Mouse (Mus musculus) kidney, postnatal 36 days (tissue): ENCODE results near the gene Psmb9.
"Not testable (repeated sequence)": the region's sequence is repeated elsewhere in the genome, so short reads cannot be mapped to it uniquely, and the experiment has no call there.

Source experiments
- DNase-seq, 2 experiments: peaks; one replicate each; pipeline ENCODE4 v3.0.0; 2021 to 2022; ENCODE audit warnings: mixed read lengths in 2 of 2

Psmb9 gene

GRCm38 (mm10) chr17:34187261-34187916 lies at the start of gene Psmb9, which contains the start of gene Tap1:
TSS of gene Psmb9 (minus strand) at chr17:34187764.
TSS of gene Tap1 (plus strand) at chr17:34187553.
- DNase-seq = peak; percentile 99 to 100

- no peak for DNase-seq
These were observed 49.1 kb upstream of the Psmb9 start for GRCm38 (mm10) chr17:34236691-34237090.

- DNase-seq = peak; percentile 77 to 92
These were observed 47.4 kb upstream of the Psmb9 start for GRCm38 (mm10) chr17:34234926-34235325.

- DNase-seq = not testable (repeated sequence)
These were observed 44.5 kb upstream of the Psmb9 start for GRCm38 (mm10) chr17:34232021-34232420.

GRCm38 (mm10) chr17:34230971-34231370 lies 43.4 kb upstream of the Psmb9 start:
- DNase-seq = not testable (repeated sequence)

- DNase-seq = peak in 1 of 2 experiments; percentile 1
These were observed 38.3 kb upstream of the Psmb9 start for GRCm38 (mm10) chr17:34225911-34226310.

- no peak for DNase-seq
These were observed 37.9 kb upstream of the Psmb9 start for GRCm38 (mm10) chr17:34225426-34225825.

GRCm38 (mm10) chr17:34224816-34225215 lies 37.3 kb upstream of the Psmb9 start:
- peak; percentile 28 to 59 for DNase-seq

- not testable (repeated sequence) for DNase-seq
These were observed 32.8 kb upstream of the Psmb9 start for GRCm38 (mm10) chr17:34220401-34220800.

- peak in 1 of 2 experiments; percentile 27 for DNase-seq
These were observed 32.2 kb upstream of the Psmb9 start for GRCm38 (mm10) chr17:34219801-34220200.

- peak; percentile 65 to 88 for DNase-seq
These were observed 31.5 kb upstream of the Psmb9 start for GRCm38 (mm10) chr17:34219096-34219495.

- DNase-seq = peak; percentile 92 to 93
These were observed 31.1 kb upstream of the Psmb9 start for GRCm38 (mm10) chr17:34218675-34219074.

- peak in 1 of 2 experiments; percentile 2 for DNase-seq
These were observed 30.4 kb upstream of the Psmb9 start for GRCm38 (mm10) chr17:34217986-34218385.

- peak in 1 of 2 experiments; percentile 5 for DNase-seq
These were observed 29.8 kb upstream of the Psmb9 start for GRCm38 (mm10) chr17:34217216-34217928.

- peak in 1 of 2 experiments; percentile 0 for DNase-seq
These were observed 27.6 kb upstream of the Psmb9 start for GRCm38 (mm10) chr17:34215176-34215575.

- no peak for DNase-seq
These were observed 26.4 kb upstream of the Psmb9 start for GRCm38 (mm10) chr17:34213936-34214335.

GRCm38 (mm10) chr17:34211746-34212365 lies 24.3 kb upstream of the Psmb9 start:
- peak in 1 of 2 experiments; percentile 4 for DNase-seq

- peak in 1 of 2 experiments; percentile 1 for DNase-seq
These were observed 23.0 kb upstream of the Psmb9 start for GRCm38 (mm10) chr17:34210599-34210998.

GRCm38 (mm10) chr17:34209680-34210079 lies 22.1 kb upstream of the Psmb9 start:
- DNase-seq = peak in 1 of 2 experiments; percentile 35

- peak in 1 of 2 experiments; percentile 1 for DNase-seq
These were observed 20.9 kb upstream of the Psmb9 start for GRCm38 (mm10) chr17:34208421-34208820.

- peak in 1 of 2 experiments; percentile 0 for DNase-seq
These were observed 20.3 kb upstream of the Psmb9 start for GRCm38 (mm10) chr17:34207866-34208265.

- peak in 1 of 2 experiments; percentile 11 for DNase-seq
These were observed 19.9 kb upstream of the Psmb9 start for GRCm38 (mm10) chr17:34207456-34207855.

GRCm38 (mm10) chr17:34206731-34207130 lies 19.2 kb upstream of the Psmb9 start:
- peak in 1 of 2 experiments; percentile 2 for DNase-seq
